Mouse (Mus musculus) urinary bladder, adult 2 months (tissue): ENCODE measurements around the gene Slc26a5. TPM values are rescaled to one million over a fixed set of nuclear protein-coding genes. Genes with fewer than 3 reads are reported as not detected.
A peak's percentile ranks its signal among the peaks of the same experiment; 100 is the strongest.

Experiments used
- DNase-seq: peaks from one replicate; pipeline ENCODE4 v3.0.0; 2022; ENCODE audit warnings: low spot score
- polyA plus RNA-seq: library from polyadenylated mRNA; depleted of rRNA; stranded (reverse); fragments of >200 nt; gene quantifications from 2 replicates; pipeline ENCODE4 v1.2.3, GENCODE M21; 2012; rRNA removed

Slc26a5 gene
- polyA plus RNA-seq = 0.22 TPM in 2 replicates

DNA sequence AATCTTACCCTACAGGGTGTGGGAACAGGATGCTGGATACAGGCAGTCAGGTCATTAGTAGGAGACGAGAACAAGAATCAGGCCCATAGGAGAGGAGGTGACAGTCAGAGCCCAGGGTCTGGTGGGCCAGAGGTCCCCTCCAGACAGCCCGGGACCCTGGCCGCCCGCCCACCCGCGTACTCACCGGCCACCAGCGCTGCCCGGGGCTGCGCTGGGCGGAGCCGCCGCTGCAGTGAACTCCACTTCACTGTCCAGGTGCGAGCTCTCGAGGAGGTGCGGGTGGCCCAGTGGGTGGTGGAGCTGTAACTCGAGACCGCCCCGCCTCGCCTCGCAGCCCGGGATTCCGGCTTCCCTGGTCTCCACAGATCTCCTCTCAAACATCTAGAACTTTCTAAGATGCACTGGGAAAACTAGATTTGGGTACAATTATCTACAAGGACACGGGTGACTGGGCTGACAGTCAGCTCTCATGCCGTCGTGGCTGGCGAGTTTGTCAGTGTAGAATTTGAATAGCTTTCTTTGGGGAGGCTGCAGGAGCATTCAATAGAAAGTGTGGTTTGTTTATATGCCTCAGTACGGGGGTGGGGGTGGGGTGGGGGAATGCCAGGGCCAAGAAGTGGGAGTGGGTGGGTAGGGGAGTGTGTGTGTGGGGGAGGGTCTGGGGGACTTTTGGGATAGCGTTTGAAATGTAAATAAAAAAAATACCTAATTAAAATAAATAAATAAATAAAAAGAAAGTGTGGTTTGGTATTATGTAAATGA is at the start of gene Slc26a5:
Gene Slc26a5, minus strand, starts transcription at position 259 of the 762 bp plus-strand sequence.
- DNase-seq = peak; percentile 29

- DNase-seq = no peak
These were observed 49.4 kb upstream of the Slc26a5 start for GRCm38 (mm10) chr5:21914776-21915175.

DNA sequence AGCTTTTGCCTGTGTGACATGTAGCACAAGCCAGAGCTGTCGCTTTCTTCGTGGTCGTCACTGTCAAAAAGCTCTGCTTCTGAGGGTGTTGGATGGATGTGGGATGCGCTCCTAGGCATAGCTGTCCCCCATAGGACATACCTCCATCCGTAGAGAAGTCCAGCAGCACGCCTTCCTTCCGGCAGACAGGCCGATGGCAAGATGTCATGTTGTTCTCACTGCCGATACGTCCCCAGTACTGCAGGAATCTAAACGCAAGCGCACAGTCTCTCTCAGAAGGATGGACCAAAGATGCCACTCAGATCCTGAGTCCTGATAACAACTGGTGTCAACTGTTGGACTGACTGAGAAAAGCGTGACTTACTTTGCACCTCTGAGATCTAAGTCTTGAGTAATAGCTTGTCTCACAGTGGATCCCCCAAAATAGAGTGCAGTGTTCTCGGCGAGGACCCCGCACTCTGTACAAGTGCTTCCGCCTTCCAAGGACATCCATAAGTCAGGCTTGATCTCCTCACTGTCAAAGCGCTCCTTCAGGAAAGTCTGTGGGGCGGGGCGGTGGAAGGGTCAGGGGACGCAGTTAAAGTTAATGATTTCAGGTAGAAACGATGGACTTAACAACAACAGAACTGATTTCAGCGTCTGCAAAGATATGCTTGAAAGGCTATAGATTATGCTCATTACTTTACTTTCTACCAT is 47.6 kb upstream of the Slc26a5 start:
- DNase-seq = no peak

DNA sequence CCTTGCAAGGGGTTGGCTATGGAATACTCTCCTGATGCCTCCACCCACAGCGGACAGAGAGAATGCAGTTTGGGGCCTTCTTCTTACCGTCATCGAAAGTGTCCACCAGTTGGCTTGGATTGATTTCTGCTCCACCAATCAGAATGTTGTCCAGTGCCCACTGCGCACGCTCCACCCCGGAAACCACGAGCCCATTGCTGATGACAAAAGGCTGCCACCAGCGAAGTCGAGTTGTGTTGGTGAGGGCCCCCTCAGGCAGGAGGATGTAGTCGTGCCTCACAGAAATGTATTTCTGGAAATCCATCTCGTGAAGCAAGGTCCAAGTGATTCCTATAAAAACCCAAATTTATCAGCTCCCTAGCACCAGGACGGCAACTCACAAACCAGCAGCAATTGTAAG is 45.3 kb upstream of the Slc26a5 start:
- no peak for DNase-seq

- no peak for DNase-seq
These were observed 44.3 kb upstream of the Slc26a5 start for GRCm38 (mm10) chr5:21909713-21910112.

- no peak for DNase-seq
These were observed 36.0 kb upstream of the Slc26a5 start for GRCm38 (mm10) chr5:21901411-21901810.

DNA sequence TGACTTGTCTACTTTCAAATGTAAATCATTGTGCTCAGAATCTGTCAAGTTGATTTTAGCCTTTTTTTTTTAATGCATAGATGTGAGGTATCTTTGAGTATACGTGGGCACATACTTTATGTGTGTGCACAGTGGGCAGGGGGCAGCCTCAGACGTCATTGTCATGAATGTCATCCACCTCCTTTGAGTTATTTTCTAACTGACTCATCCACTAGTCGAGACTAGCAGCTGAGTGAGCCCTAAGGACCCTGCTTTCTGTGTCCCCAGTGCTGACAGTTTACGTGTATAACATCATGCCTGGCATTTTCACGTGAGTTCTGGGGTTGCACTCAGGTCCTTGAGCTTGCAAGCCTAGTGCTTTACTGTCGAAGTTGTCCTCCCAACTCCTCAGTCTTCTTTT is 35.5 kb upstream of the Slc26a5 start:
- DNase-seq = no peak

DNA sequence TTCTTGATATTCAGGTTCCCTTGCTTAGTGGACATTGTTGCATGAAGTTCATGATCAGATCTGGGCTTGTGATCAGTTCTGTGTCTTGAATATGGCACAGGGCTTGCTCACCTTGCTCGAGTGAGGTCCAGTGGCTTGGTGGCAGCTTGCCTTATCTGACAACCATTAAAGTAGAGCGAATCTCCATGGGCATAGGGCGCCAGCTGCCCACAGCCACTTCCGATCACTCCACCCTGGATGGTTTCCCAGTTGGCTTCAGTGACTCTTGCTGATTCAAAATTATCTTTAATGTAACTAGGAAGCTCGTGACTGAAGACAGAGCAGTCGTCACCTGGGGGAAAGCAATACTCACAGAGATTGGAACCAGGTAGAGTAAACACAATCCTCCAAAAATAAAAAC is 33.5 kb upstream of the Slc26a5 start:
- no peak for DNase-seq

- no peak for DNase-seq
These were observed 31.2 kb upstream of the Slc26a5 start for GRCm38 (mm10) chr5:21896586-21896985.

GRCm38 (mm10) chr5:21894168-21894567 is 28.8 kb upstream of the Slc26a5 start:
- no peak for DNase-seq

GRCm38 (mm10) chr5:21866750-21867149 is 1.3 kb upstream of the Slc26a5 start:
- DNase-seq = no peak

DNA sequence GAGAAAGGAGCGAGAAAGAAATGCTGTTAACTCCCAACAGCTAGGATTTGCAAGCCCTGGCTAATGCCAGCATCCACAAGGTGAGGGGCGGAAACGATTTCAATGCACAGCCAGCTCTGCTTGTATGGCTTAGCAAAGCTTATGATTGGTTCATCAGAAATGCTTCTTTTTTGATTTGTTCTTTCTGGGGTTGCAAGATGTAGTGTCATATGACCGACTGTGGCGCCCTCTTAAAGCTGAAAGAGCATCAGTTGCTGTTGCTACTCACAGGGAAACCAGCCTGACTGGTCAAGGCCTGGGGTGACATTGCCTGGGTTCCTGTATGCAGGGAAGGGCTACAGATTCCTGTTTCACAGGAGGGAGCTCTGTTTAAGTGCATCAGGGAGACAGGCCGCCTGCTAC is 908 bp upstream of the Slc26a5 start:
- no peak for DNase-seq

DNA sequence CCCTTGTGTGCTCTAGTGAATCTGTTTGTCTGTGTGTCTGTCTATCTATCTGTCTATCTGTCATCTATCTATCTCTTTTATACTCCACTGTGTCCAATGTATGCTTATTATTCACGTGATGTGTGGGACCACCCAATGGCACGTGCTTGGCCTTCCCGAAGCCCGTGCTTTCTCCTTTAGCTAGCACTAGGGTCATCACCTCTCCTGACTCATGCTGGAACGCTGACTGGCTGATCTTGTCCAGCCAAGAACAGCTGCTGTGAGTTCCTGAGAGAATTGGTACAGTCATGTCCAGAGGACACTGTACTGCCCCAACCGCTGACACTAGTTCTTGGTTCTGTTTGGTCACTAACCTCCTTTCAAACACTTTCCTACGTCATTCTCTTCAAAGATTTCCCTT is 6.8 kb downstream of the Slc26a5 start:
- DNase-seq = no peak

DNA sequence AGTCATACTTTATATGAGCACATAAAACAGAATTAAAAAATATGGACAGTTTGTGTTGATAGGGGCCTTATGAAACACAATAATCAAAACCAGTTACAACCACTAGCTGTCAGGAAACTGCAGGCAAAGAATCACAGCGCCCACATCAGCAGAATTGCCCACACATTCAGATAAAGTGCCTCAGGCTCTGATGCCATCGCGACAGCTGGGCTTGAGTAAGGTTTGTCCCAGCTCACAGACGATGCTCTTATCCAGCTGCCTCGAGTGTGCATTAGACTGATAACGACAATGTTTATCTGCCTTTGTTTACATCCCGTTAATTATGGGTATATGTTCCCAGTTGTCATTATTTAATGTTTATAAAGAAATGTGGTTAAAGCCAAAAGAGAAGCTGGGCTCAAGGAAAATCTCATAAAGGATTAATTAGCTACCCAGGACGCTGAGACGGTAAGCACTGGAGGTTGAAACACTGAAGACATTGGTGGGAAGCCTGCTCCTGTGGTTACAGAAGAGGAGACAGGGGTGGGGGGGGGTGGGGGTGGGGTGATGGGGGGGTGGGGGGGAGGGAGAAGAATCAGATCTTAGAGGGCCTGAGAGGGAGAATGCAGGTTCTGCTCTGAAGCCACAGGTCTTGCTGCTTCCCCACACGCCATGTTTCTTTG is 13.6 kb downstream of the Slc26a5 start:
- DNase-seq = no peak

GRCm38 (mm10) chr5:21847438-21847837 is 18.0 kb downstream of the Slc26a5 start:
- no peak for DNase-seq

- DNase-seq = no peak
These were observed 18.7 kb downstream of the Slc26a5 start for GRCm38 (mm10) chr5:21846616-21847290.

DNA sequence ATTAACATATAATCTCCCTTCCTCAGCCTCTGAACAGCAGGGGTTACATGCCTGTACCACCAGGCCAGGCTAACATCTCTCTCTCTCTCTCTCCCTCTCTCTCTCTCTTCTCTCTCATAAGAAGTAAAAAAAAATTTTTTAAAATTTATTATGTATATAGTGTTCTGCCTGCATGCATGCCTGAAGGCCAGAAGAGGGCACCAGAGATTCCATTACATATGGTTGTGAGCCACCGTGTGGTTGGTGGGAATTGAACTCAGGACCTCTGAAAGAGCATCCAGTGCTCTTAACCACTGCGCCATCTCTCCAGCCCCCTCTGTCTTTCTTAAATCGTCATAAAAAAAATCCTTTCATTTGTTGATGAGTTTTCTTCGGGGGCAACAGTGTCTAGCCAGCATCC is 20.7 kb downstream of the Slc26a5 start:
- no peak for DNase-seq

DNA sequence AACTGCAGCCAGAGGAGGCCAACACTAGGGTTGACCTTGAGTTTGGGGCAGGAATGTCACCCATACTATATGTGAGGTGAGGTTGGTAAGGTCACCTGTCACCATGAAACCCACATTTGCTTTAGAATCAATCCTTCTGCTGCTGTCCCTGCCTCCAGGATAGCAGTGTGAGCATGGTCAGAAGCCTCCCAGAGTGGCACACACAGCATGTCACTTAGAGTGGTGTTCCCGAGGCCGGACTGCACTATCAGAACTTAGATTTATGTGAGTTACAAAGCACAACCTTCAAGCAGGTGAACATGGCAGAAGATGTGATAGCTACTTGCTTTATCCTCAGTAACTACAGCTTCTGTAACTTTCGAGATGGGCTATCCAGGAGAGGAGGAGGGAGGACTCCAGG is 33.6 kb downstream of the Slc26a5 start:
- no peak for DNase-seq

GRCm38 (mm10) chr5:21828855-21829254 is 36.5 kb downstream of the Slc26a5 start:
- DNase-seq = no peak

- no peak for DNase-seq
These were observed 37.8 kb downstream of the Slc26a5 start for GRCm38 (mm10) chr5:21827643-21828042.

GRCm38 (mm10) chr5:21826370-21826769 is 39.0 kb downstream of the Slc26a5 start:
- DNase-seq = no peak

GRCm38 (mm10) chr5:21813994-21814393 is 51.4 kb downstream of the Slc26a5 start:
- DNase-seq = no peak
